Mouse (Mus musculus): ENCODE data around the gene Nkx2-2.
"Not testable (repeated sequence)": the region's sequence is repeated elsewhere in the genome, so short reads cannot be mapped to it uniquely, and the experiment has no call there.

Nkx2-2 gene

GRCm38 (mm10) chr2:147181926-147182708, 11.9 kb downstream of the Nkx2-2 start:
- DNase-seq (ENCODE audit: low read depth, low spot score) = no peak

GRCm38 (mm10) chr2:147181304-147181665, 12.8 kb downstream of the Nkx2-2 start:
- DNase-seq (ENCODE audit: low read depth, low spot score) = no peak

GRCm38 (mm10) chr2:147180649-147181303, 13.3 kb downstream of the Nkx2-2 start:
- no peak for DNase-seq (ENCODE audit: low read depth, low spot score)

- DNase-seq (ENCODE audit: low read depth, low spot score) = no peak
Observed at GRCm38 (mm10) chr2:147178091-147179059, 15.7 kb downstream of the Nkx2-2 start.

- DNase-seq (ENCODE audit: low read depth, low spot score) = peak; percentile 67
Observed at GRCm38 (mm10) chr2:147177672-147178071, 16.4 kb downstream of the Nkx2-2 start.

- no peak for DNase-seq (ENCODE audit: low read depth, low spot score)
Observed at GRCm38 (mm10) chr2:147175296-147175695, 18.7 kb downstream of the Nkx2-2 start.

GRCm38 (mm10) chr2:147173751-147174150, 20.3 kb downstream of the Nkx2-2 start:
- no peak for DNase-seq (ENCODE audit: low read depth, low spot score)

- DNase-seq (ENCODE audit: low read depth, low spot score) = not testable (repeated sequence)
Observed at GRCm38 (mm10) chr2:147170538-147170937, 23.5 kb downstream of the Nkx2-2 start.

GRCm38 (mm10) chr2:147165863-147166262, 28.2 kb downstream of the Nkx2-2 start:
- DNase-seq (ENCODE audit: low read depth, low spot score) = no peak

GRCm38 (mm10) chr2:147165376-147165775, 28.7 kb downstream of the Nkx2-2 start:
- DNase-seq (ENCODE audit: low read depth, low spot score) = no peak

GRCm38 (mm10) chr2:147152543-147152942, 41.5 kb downstream of the Nkx2-2 start:
- no peak for DNase-seq (ENCODE audit: low read depth, low spot score)
